Mouse (Mus musculus) liver (tissue): ENCODE results near the gene Frg2f1.
"Not testable (repeated sequence)": the region's sequence is repeated elsewhere in the genome, so short reads cannot be mapped to it uniquely, and the experiment has no call there.

ENCODE experiments used
- DNase-seq: peaks from one replicate; pipeline ENCODE4 v3.0.0-alpha.2; 2020; ENCODE audit warnings: mixed read lengths

Frg2f1 gene

GRCm38 (mm10) chr4:119539031-119539824 lies at the start of gene Frg2f1:
Gene Frg2f1, minus strand, starts transcription at chr4:119539529.
- DNase-seq, result peak; percentile 93

GRCm38 (mm10) chr4:119588037-119588436 lies 48.7 kb upstream of the Frg2f1 start:
- DNase-seq, result no peak

- DNase-seq, result no peak
These were observed 36.1 kb upstream of the Frg2f1 start for GRCm38 (mm10) chr4:119575459-119575858.

GRCm38 (mm10) chr4:119574504-119574903 lies 35.2 kb upstream of the Frg2f1 start:
- no peak for DNase-seq

GRCm38 (mm10) chr4:119572682-119573081 lies 33.4 kb upstream of the Frg2f1 start:
- DNase-seq, result no peak

- DNase-seq, result no peak
These were observed 27.1 kb upstream of the Frg2f1 start for GRCm38 (mm10) chr4:119566322-119566835.

GRCm38 (mm10) chr4:119563136-119563535 lies 23.8 kb upstream of the Frg2f1 start:
- DNase-seq, result no peak

GRCm38 (mm10) chr4:119555466-119555865 lies 16.1 kb upstream of the Frg2f1 start:
- DNase-seq, result no peak

GRCm38 (mm10) chr4:119550864-119551263 lies 11.5 kb upstream of the Frg2f1 start:
- DNase-seq, result no peak

GRCm38 (mm10) chr4:119540533-119540890 lies 1.2 kb upstream of the Frg2f1 start:
- DNase-seq, result no peak

GRCm38 (mm10) chr4:119539836-119540532 lies 655 bp upstream of the Frg2f1 start:
- DNase-seq, result peak; percentile 42

- DNase-seq, result no peak
These were observed 1.9 kb downstream of the Frg2f1 start for GRCm38 (mm10) chr4:119537436-119537835.

- not testable (repeated sequence) for DNase-seq
These were observed 2.7 kb downstream of the Frg2f1 start, which contains the start of gene Foxj3 for GRCm38 (mm10) chr4:119536615-119537014. Gene Foxj3, plus strand, starts transcription at chr4:119537004.

GRCm38 (mm10) chr4:119535103-119535502 lies 4.2 kb downstream of the Frg2f1 start:
- DNase-seq, result no peak

GRCm38 (mm10) chr4:119531813-119532212 lies 7.5 kb downstream of the Frg2f1 start:
- DNase-seq, result no peak

GRCm38 (mm10) chr4:119526329-119526845 lies 12.9 kb downstream of the Frg2f1 start:
- DNase-seq, result no peak

GRCm38 (mm10) chr4:119524466-119524865 lies 14.9 kb downstream of the Frg2f1 start:
- no peak for DNase-seq

GRCm38 (mm10) chr4:119524010-119524409 lies 15.3 kb downstream of the Frg2f1 start:
- DNase-seq, result no peak

GRCm38 (mm10) chr4:119523575-119523974 lies 15.8 kb downstream of the Frg2f1 start:
- no peak for DNase-seq

GRCm38 (mm10) chr4:119512731-119513141 lies 26.6 kb downstream of the Frg2f1 start:
- DNase-seq, result no peak

- DNase-seq, result no peak
These were observed 27.7 kb downstream of the Frg2f1 start for GRCm38 (mm10) chr4:119511591-119511990.

GRCm38 (mm10) chr4:119498319-119498848 lies 40.9 kb downstream of the Frg2f1 start:
- no peak for DNase-seq

GRCm38 (mm10) chr4:119492933-119493327 lies 46.4 kb downstream of the Frg2f1 start:
- DNase-seq, result no peak
